Mouse (Mus musculus) heart, postnatal 0 days (tissue): ENCODE data around the gene Cd79a. TPM values are rescaled to one million over a fixed set of nuclear protein-coding genes. Genes with fewer than 3 reads are reported as not detected.

Experiments used
- ATAC-seq: fragments of 200-750 bp; cut with Nextera tagmentation; 2 replicates; pipeline ENCODE4 v1.8.0; 2017; ENCODE audit warnings: low read depth, moderate number of reproducible peaks, moderate library complexity; ENCODE audit not compliant: insufficient read depth
- DNase-seq: peaks from one replicate; pipeline ENCODE4 v3.0.0-alpha.2; 2016; ENCODE audit warnings: low spot score
- H3K27ac ChIP-seq: fragments of 300-500 bp; sonication (generic); 2 replicates; pipeline ENCODE4 v1.5.1; 2014; ENCODE audit warnings: low read depth, mild to moderate bottlenecking
- H3K27me3 ChIP-seq: fragments of 300-500 bp; sonication (generic); 2 replicates; pipeline ENCODE4 v1.6.1; 2014; ENCODE audit warnings: low read length, mixed read lengths; ENCODE audit not compliant: control insufficient read depth, insufficient read depth
- H3K36me3 ChIP-seq: fragments of 300-500 bp; sonication (generic); replicated peaks from 2 replicates; pipeline ENCODE4 v1.6.1; 2014; ENCODE audit warnings: low read length, mixed read lengths; ENCODE audit not compliant: control insufficient read depth, insufficient read depth
- H3K4me1 ChIP-seq: fragments of 300-500 bp; sonication (generic); 2 replicates; pipeline ENCODE4 v1.6.1; 2014; ENCODE audit warnings: antibody characterized with exemption; ENCODE audit not compliant: control insufficient read depth, insufficient read depth
- H3K4me2 ChIP-seq: fragments of 300-500 bp; sonication (generic); 2 replicates; pipeline ENCODE4 v1.6.1; 2014; ENCODE audit warnings: low read depth, mild to moderate bottlenecking, low read length, moderate library complexity
- H3K4me3 ChIP-seq: fragments of 300-500 bp; sonication (generic); 2 replicates; pipeline ENCODE4 v1.5.1; 2014; ENCODE audit warnings: low read depth, low read length
- H3K9ac ChIP-seq: fragments of 300-500 bp; sonication (generic); replicated peaks from 2 replicates; pipeline ENCODE4 v1.6.1; 2014; ENCODE audit warnings: low read depth, low read length, mixed read lengths
- H3K9me3 ChIP-seq: fragments of 300-500 bp; sonication (generic); replicated peaks from 2 replicates; pipeline ENCODE4 v1.6.1; 2016; ENCODE audit warnings: low read length; ENCODE audit not compliant: control insufficient read depth
- CTCF ChIP-seq: IDR thresholded peaks from 2 replicates; pipeline ENCODE4 v1.5.1; 2016; ENCODE audit warnings: antibody characterized with exemption, control low read depth, low read depth
- EP300 ChIP-seq: IDR thresholded peaks from 2 replicates; pipeline ENCODE4 v1.6.1; 2016; ENCODE audit warnings: antibody characterized with exemption, low read depth
- WGBS: fragments of 180-500 bp; shearing (Covaris S2); extraction: QIAGEN DNeasy Blood & Tissue Kit; methylation state at CpG from one replicate; pipeline ENCODE4 v1.1.7; 2014; 5-methylcytosine and 5-hydroxymethylcytosine counted together
- polyA plus RNA-seq: library from polyadenylated mRNA; unstranded; fragments of >200 nt; fragmentation: Nextera tagmentation; extraction: Ambion mirVana; gene quantifications from 2 replicates; pipeline ENCODE4 v1.2.1, GENCODE M21; 2015
- total RNA-seq: library from RNA; depleted of rRNA; stranded (reverse); fragments of >200 nt; gene quantifications from 2 replicates; pipeline ENCODE4 v1.2.3, GENCODE M21; 2014; ENCODE audit warnings: low replicate concordance

The Cd79a gene
- total and polyA plus RNA-seq, 2 experiments from 2014 or later, result 0.33 TPM; not detected in 1

- TF ChIP-seq CTCF (no peak), EP300 (no peak)
- no peaks in the 10 kb centered on the region for H3K9me3 ChIP-seq
- no peaks in the 10 kb centered on the region for H3K36me3 ChIP-seq
- H3K4me2 ChIP-seq, result no peak overlapping the region
- H3K4me3 ChIP-seq, result no peak overlapping the region
- H3K27ac ChIP-seq, result no peak overlapping the region
- ATAC-seq (no peak), DNase-seq (no peak)
- 0 out of 2 replicates have a peak, but pooled peaks cover under 1% of the 10 kb centered on the region for H3K27me3 ChIP-seq
- H3K4me1 ChIP-seq, result no peaks in the 10 kb centered on the region
- 27% methylated on average over 6 of the region's 6 CpGs for WGBS
- no peak overlapping the region for H3K9ac ChIP-seq
These were observed 33.0 kb upstream of the Cd79a start for GRCm38 (mm10) chr7:24864156-24864555.

DNA sequence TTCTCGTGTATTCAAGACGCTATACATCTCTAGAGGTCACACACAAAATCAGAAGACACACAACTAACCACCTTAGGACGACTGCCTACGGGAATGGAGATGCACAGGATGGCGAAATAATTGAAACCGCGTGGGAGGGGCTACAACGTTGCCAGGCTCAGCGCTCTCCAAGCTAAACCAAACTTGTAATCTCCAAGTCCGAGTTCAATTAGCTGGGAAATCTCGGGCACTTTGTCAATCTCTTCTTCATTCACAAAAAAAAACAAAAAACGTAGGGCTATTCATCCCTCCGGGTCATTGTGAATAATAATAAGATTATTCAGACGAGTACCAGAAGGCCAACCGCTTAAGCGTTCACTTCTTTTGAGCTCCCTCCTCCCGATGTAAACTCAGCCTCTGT lies 28.1 kb upstream of the Cd79a start:
- Histone ChIP-seq H3K4me3 (no peak overlapping the region), H3K27me3 (peaks cover 13% of the 10 kb centered on the region; the same call in 1 of the 2 replicates), H3K9me3 (no peaks in the 10 kb centered on the region), H3K36me3 (no peaks in the 10 kb centered on the region), H3K4me1 (no peaks in the 10 kb centered on the region), H3K9ac (no peak overlapping the region), H3K27ac (no peak overlapping the region), H3K4me2 (no peak overlapping the region)
- TF ChIP-seq EP300 (no peak), CTCF (no peak)
- WGBS, result 57% methylated on average over 17 of the region's 17 CpGs
- ATAC-seq (no peak), DNase-seq (no peak)

DNA sequence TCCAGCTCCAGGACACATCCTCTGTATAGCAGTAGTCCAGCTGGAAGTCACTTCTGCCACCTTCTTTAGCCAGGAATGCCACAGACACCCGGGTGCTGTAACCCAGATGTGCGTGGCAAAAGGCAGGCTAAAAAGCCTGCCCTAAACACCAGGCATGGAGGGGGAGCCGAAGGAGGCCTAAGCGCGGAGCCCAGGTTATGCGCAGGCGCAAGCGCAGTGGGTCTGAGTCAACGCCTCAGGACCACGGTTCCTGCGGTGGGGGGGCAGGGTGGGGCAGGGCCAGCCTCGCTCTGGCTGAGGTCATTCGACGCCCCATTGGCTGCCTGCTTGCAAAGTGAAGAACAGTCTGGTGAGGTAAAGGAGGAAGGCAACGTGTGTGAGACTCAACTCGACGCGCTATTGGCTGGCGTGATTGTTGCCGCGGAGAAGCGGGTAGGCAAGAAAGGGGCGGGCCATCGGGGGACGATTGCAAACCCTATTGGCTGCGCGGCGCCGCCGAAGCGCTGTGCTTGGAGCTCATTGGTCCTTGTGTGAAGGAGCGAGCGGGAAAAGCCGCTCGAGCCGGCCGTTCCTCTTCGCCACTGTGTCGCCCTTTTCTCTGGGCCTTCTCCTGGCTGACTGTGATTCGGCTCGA lies 27.5 kb upstream of the Cd79a start, which contains the start of the genes Lypd4 and Dmrtc2:
Gene Lypd4 (minus strand): TSS at position 410 of the 634 bp plus-strand sequence.
Gene Dmrtc2 (plus strand): TSS at position 526 of the 634 bp plus-strand sequence.
- no peak within 1 kb of the TSS for H3K27ac ChIP-seq
- no peak within 1 kb of the TSS for H3K4me2 ChIP-seq
- ATAC-seq (no peak), DNase-seq (no peak)
- H3K9ac ChIP-seq, result no peak within 1 kb of the TSS
- TF ChIP-seq EP300 (no peak), CTCF (no peak)
- peaks cover 13% of the 10 kb centered on the region; the same call in 1 of the 2 replicates for H3K27me3 ChIP-seq
- H3K4me3 ChIP-seq, result no peak within 1 kb of the TSS
- no peaks in the 10 kb centered on the region for H3K4me1 ChIP-seq
- WGBS, result 45% methylated on average over 41 of the region's 41 CpGs
- H3K9me3 ChIP-seq, result no peaks in the 10 kb centered on the region
- H3K36me3 ChIP-seq, result no peaks in the 10 kb centered on the region

GRCm38 (mm10) chr7:24877588-24877987 lies 19.6 kb upstream of the Cd79a start:
- H3K27me3 ChIP-seq, result no peaks in the 10 kb centered on the region
- 77% methylated on average over 3 of the region's 3 CpGs for WGBS
- H3K9me3 ChIP-seq, result no peaks in the 10 kb centered on the region
- H3K9ac ChIP-seq, result no peak overlapping the region
- no peak for ATAC-seq
- H3K27ac ChIP-seq, result no peak overlapping the region
- H3K36me3 ChIP-seq, result no peaks in the 10 kb centered on the region
- TF ChIP-seq CTCF (no peak), EP300 (no peak)
- no peak overlapping the region for H3K4me2 ChIP-seq
- no peaks in the 10 kb centered on the region for H3K4me1 ChIP-seq
- H3K4me3 ChIP-seq, result no peak overlapping the region
- DNase-seq, result no peak

DNA sequence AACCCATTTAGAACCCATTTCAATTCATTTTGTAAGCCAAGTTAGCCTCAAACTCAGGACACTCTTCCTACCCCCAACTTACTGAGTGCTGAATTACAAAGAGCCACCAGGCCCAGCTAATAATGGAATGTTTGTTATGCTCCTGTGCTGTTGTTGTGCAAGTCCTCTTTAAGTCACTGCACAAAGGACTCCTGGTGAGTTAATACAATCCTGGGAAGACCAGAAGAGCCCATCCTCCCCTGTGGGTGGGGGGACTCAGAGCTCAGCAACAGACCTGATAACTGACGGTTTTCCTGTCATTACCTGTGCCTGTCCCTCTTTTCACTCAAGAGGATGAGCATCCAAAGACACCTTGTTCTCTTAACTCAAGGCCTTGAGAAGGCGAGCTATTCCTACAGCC lies 17.6 kb upstream of the Cd79a start:
- H3K9me3 ChIP-seq, result no peaks in the 10 kb centered on the region
- DNase-seq, result no peak
- no peak for TF ChIP-seq CTCF
- no peak for TF ChIP-seq EP300
- H3K4me3 ChIP-seq, result no peak overlapping the region
- H3K4me2 ChIP-seq, result no peak overlapping the region
- ATAC-seq, result no peak
- WGBS, result 36% methylated on average over 2 of the region's 2 CpGs
- no peak overlapping the region for H3K27ac ChIP-seq
- no peaks in the 10 kb centered on the region for H3K27me3 ChIP-seq
- no peak overlapping the region for H3K9ac ChIP-seq
- no peaks in the 10 kb centered on the region for H3K4me1 ChIP-seq
- H3K36me3 ChIP-seq, result no peaks in the 10 kb centered on the region
